Mouse (Mus musculus): ENCODE measurements around the gene Wsb1. TPM values are rescaled to one million over a fixed set of nuclear protein-coding genes. Genes with fewer than 3 reads are reported as not detected.

The Wsb1 gene
- polyA plus RNA-seq, 1 experiment from 2014 or later, result 425 TPM

GRCm38 (mm10) chr11:79223420-79223819 is 31.1 kb downstream of the Wsb1 start:
- no peak for ATAC-seq (ENCODE audit: low FRiP score)
- no peak for DNase-seq (ENCODE audit: low spot score, missing footprints)
- no peaks in the 10 kb centered on the region for H3K36me3 ChIP-seq (ENCODE audit: control insufficient read depth, insufficient read depth, low read length)
- no peaks in the 10 kb centered on the region for H3K9me3 ChIP-seq (ENCODE audit: control insufficient read depth, low read length)
- no peak overlapping the region for H3K4me2 ChIP-seq
- no peaks in the 10 kb centered on the region for H3K27me3 ChIP-seq (ENCODE audit: control insufficient read depth, insufficient read depth, low read length)
- peaks cover 3% of the 10 kb centered on the region; the same call in 1 of the 2 replicates for H3K4me1 ChIP-seq (ENCODE audit: control insufficient read depth, insufficient read depth, low read length)
- WGBS, result 90% methylated on average over 6 of the region's 6 CpGs
- H3K4me3 ChIP-seq (ENCODE audit: low read depth, low read length), result no peak overlapping the region
- H3K9ac ChIP-seq (ENCODE audit: low read length), result no peak overlapping the region
- H3K27ac ChIP-seq (ENCODE audit: low read depth, low read length), result no peak overlapping the region

GRCm38 (mm10) chr11:79222661-79223060 is 31.8 kb downstream of the Wsb1 start:
- Histone ChIP-seq H3K4me1 (ENCODE audit: control insufficient read depth, insufficient read depth, low read length) (peaks cover 3% of the 10 kb centered on the region; the same call in 1 of the 2 replicates), H3K27me3 (ENCODE audit: control insufficient read depth, insufficient read depth, low read length) (no peaks in the 10 kb centered on the region), H3K9ac (ENCODE audit: low read length) (no peak overlapping the region), H3K4me2 (no peak overlapping the region), H3K27ac (ENCODE audit: low read depth, low read length) (no peak overlapping the region), H3K9me3 (ENCODE audit: control insufficient read depth, low read length) (no peaks in the 10 kb centered on the region), H3K36me3 (ENCODE audit: control insufficient read depth, insufficient read depth, low read length) (no peaks in the 10 kb centered on the region), H3K4me3 (ENCODE audit: low read depth, low read length) (no peak overlapping the region)
- 91% methylated on average over 6 of the region's 6 CpGs for WGBS
- DNase-seq (ENCODE audit: low spot score, missing footprints), result no peak
- ATAC-seq (ENCODE audit: low FRiP score), result no peak

- DNase-seq (ENCODE audit: low spot score, missing footprints) (no peak), ATAC-seq (ENCODE audit: low FRiP score) (no peak)
- H3K27me3 ChIP-seq (ENCODE audit: control insufficient read depth, insufficient read depth, low read length), result no peaks in the 10 kb centered on the region
- peaks cover 3% of the 10 kb centered on the region; the same call in 1 of the 2 replicates for H3K4me1 ChIP-seq (ENCODE audit: control insufficient read depth, insufficient read depth, low read length)
- no peaks in the 10 kb centered on the region for H3K9me3 ChIP-seq (ENCODE audit: control insufficient read depth, low read length)
- H3K4me2 ChIP-seq, result no peak overlapping the region
- H3K9ac ChIP-seq (ENCODE audit: low read length), result no peak overlapping the region
- no peak overlapping the region for H3K4me3 ChIP-seq (ENCODE audit: low read depth, low read length)
- H3K27ac ChIP-seq (ENCODE audit: low read depth, low read length), result no peak overlapping the region
- no peaks in the 10 kb centered on the region for H3K36me3 ChIP-seq (ENCODE audit: control insufficient read depth, insufficient read depth, low read length)
- WGBS, result 74% methylated on average over 5 of the region's 5 CpGs
Observed at GRCm38 (mm10) chr11:79221641-79222040, 32.8 kb downstream of the Wsb1 start.

GRCm38 (mm10) chr11:79218936-79219626 is 35.4 kb downstream of the Wsb1 start:
- ATAC-seq (ENCODE audit: low FRiP score), result no peak
- H3K27me3 ChIP-seq (ENCODE audit: control insufficient read depth, insufficient read depth, low read length), result no peaks in the 10 kb centered on the region
- no peak overlapping the region for H3K4me2 ChIP-seq
- H3K4me3 ChIP-seq (ENCODE audit: low read depth, low read length), result no peak overlapping the region
- DNase-seq (ENCODE audit: low spot score, missing footprints), result no peak
- WGBS, result 82% methylated on average over 8 of the region's 8 CpGs
- H3K36me3 ChIP-seq (ENCODE audit: control insufficient read depth, insufficient read depth, low read length), result no peaks in the 10 kb centered on the region
- no peaks in the 10 kb centered on the region for H3K9me3 ChIP-seq (ENCODE audit: control insufficient read depth, low read length)
- H3K4me1 ChIP-seq (ENCODE audit: control insufficient read depth, insufficient read depth, low read length), result no peaks in the 10 kb centered on the region
- H3K9ac ChIP-seq (ENCODE audit: low read length), result no peak overlapping the region
- no peak overlapping the region for H3K27ac ChIP-seq (ENCODE audit: low read depth, low read length)

- 89% methylated on average over 1 of the region's 1 CpGs for WGBS
- ATAC-seq (ENCODE audit: low FRiP score) (no peak), DNase-seq (ENCODE audit: low spot score, missing footprints) (no peak)
Observed at GRCm38 (mm10) chr11:79218061-79218460, 36.4 kb downstream of the Wsb1 start.

GRCm38 (mm10) chr11:79217133-79217532 is 37.3 kb downstream of the Wsb1 start:
- H3K4me3 ChIP-seq (ENCODE audit: low read depth, low read length), result no peak overlapping the region
- H3K36me3 ChIP-seq (ENCODE audit: control insufficient read depth, insufficient read depth, low read length), result no peaks in the 10 kb centered on the region
- DNase-seq (ENCODE audit: low spot score, missing footprints), result no peak
- ATAC-seq (ENCODE audit: low FRiP score), result no peak
- no peak overlapping the region for H3K27ac ChIP-seq (ENCODE audit: low read depth, low read length)
- no peak overlapping the region for H3K9ac ChIP-seq (ENCODE audit: low read length)
- no peak overlapping the region for H3K4me2 ChIP-seq
- no peaks in the 10 kb centered on the region for H3K4me1 ChIP-seq (ENCODE audit: control insufficient read depth, insufficient read depth, low read length)
- H3K9me3 ChIP-seq (ENCODE audit: control insufficient read depth, low read length), result no peaks in the 10 kb centered on the region
- no peaks in the 10 kb centered on the region for H3K27me3 ChIP-seq (ENCODE audit: control insufficient read depth, insufficient read depth, low read length)
- 83% methylated on average over 6 of the region's 6 CpGs for WGBS

More at GRCm38 (mm10) chr11:79218061-79218460, 36.4 kb downstream of the Wsb1 start:
- Histone ChIP-seq H3K9me3 (ENCODE audit: control insufficient read depth, low read length) (no peaks in the 10 kb centered on the region), H3K9ac (ENCODE audit: low read length) (no peak overlapping the region), H3K27me3 (ENCODE audit: control insufficient read depth, insufficient read depth, low read length) (no peaks in the 10 kb centered on the region), H3K36me3 (ENCODE audit: control insufficient read depth, insufficient read depth, low read length) (no peaks in the 10 kb centered on the region), H3K27ac (ENCODE audit: low read depth, low read length) (no peak overlapping the region), H3K4me1 (ENCODE audit: control insufficient read depth, insufficient read depth, low read length) (no peaks in the 10 kb centered on the region), H3K4me3 (ENCODE audit: low read depth, low read length) (no peak overlapping the region), H3K4me2 (no peak overlapping the region)

GRCm38 (mm10) chr11:79215539-79215938 is 38.9 kb downstream of the Wsb1 start:
- no peaks in the 10 kb centered on the region for H3K36me3 ChIP-seq (ENCODE audit: control insufficient read depth, insufficient read depth, low read length)
- 81% methylated on average over 2 of the region's 2 CpGs for WGBS
- DNase-seq (ENCODE audit: low spot score, missing footprints) (no peak), ATAC-seq (ENCODE audit: low FRiP score) (no peak)
- no peak overlapping the region for H3K27ac ChIP-seq (ENCODE audit: low read depth, low read length)
- no peaks in the 10 kb centered on the region for H3K9me3 ChIP-seq (ENCODE audit: control insufficient read depth, low read length)
- H3K9ac ChIP-seq (ENCODE audit: low read length), result no peak overlapping the region
- H3K27me3 ChIP-seq (ENCODE audit: control insufficient read depth, insufficient read depth, low read length), result no peaks in the 10 kb centered on the region
- H3K4me3 ChIP-seq (ENCODE audit: low read depth, low read length), result no peak overlapping the region
- no peak overlapping the region for H3K4me2 ChIP-seq
- H3K4me1 ChIP-seq (ENCODE audit: control insufficient read depth, insufficient read depth, low read length), result no peaks in the 10 kb centered on the region

- 10% methylated on average over 14 of the region's 14 CpGs for WGBS
- Histone ChIP-seq H3K9me3 (ENCODE audit: control insufficient read depth, low read length) (no peaks in the 10 kb centered on the region), H3K27ac (ENCODE audit: low read depth, low read length) (no peak overlapping the region), H3K4me2 (no peak overlapping the region), H3K36me3 (ENCODE audit: control insufficient read depth, insufficient read depth, low read length) (no peaks in the 10 kb centered on the region), H3K4me3 (ENCODE audit: low read depth, low read length) (no peak overlapping the region), H3K4me1 (ENCODE audit: control insufficient read depth, insufficient read depth, low read length) (no peaks in the 10 kb centered on the region), H3K27me3 (ENCODE audit: control insufficient read depth, insufficient read depth, low read length) (no peaks in the 10 kb centered on the region), H3K9ac (ENCODE audit: low read length) (no peak overlapping the region)
- ATAC-seq (ENCODE audit: low FRiP score) (peak; percentile 76), DNase-seq (ENCODE audit: low spot score, missing footprints) (peak; percentile 98)
Observed at GRCm38 (mm10) chr11:79214015-79214418, 40.5 kb downstream of the Wsb1 start.

- Histone ChIP-seq H3K36me3 (ENCODE audit: control insufficient read depth, insufficient read depth, low read length) (no peaks in the 10 kb centered on the region), H3K4me1 (ENCODE audit: control insufficient read depth, insufficient read depth, low read length) (no peaks in the 10 kb centered on the region), H3K9ac (ENCODE audit: low read length) (no peak overlapping the region), H3K4me2 (no peak overlapping the region), H3K4me3 (ENCODE audit: low read depth, low read length) (no peak overlapping the region), H3K27me3 (ENCODE audit: control insufficient read depth, insufficient read depth, low read length) (no peaks in the 10 kb centered on the region), H3K9me3 (ENCODE audit: control insufficient read depth, low read length) (no peaks in the 10 kb centered on the region), H3K27ac (ENCODE audit: low read depth, low read length) (no peak overlapping the region)
- DNase-seq (ENCODE audit: low spot score, missing footprints), result no peak
- WGBS, result 86% methylated on average over 5 of the region's 5 CpGs
- ATAC-seq (ENCODE audit: low FRiP score), result no peak
Observed at GRCm38 (mm10) chr11:79209882-79210471, 44.5 kb downstream of the Wsb1 start.

Data from midbrain, embryonic 11.5 days (tissue).